Mouse (Mus musculus): ENCODE data around the gene Cpne4.

Cpne4 gene

GRCm38 (mm10) chr9:104546986-104547385 is at the start of gene Cpne4:
TSS of gene Cpne4 (plus strand) at chr9:104547286.
- DNase-seq (ENCODE audit: low spot score) = no peak

DNA sequence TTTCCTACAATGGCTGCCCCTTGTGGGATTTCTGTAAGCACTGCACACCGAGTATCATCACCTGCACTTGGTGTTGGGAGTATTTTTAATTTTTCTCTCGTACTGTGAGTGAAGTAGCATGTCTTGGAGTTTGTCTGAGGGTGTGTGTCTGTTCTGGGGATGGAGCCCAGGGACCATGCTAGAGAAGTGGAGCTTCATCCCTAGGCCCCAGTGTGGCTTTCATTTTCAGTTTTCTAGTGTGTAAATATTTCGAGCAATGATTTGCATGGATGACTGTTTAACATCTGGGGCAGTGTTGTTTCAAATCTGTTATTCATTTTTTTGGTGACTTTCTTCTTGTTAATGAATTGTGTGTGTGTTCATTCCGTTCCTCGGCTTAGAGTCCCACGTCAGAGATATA is 31.9 kb upstream of the Cpne4 start:
- DNase-seq (ENCODE audit: low spot score) = no peak

DNA sequence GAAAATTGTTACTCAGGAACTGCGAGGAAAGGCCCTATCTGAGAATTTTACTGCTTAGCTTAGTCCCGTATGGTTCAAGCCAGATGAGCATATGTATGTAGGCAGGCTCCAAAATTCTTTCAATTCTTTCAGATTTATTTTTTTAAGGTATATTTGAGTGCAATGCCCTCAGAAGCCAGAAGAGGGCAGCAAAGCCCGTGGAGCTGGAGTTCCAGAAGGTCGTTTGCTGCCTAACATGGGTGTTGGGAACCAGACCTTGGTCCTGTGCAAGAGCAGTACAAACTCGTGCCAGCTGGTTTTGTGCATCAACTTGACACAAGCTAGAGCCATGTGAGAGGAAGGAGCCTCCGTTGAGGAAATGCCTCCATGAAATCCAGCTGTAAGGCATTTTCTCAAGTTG is 11.6 kb upstream of the Cpne4 start:
- DNase-seq (ENCODE audit: low spot score) = no peak

DNA sequence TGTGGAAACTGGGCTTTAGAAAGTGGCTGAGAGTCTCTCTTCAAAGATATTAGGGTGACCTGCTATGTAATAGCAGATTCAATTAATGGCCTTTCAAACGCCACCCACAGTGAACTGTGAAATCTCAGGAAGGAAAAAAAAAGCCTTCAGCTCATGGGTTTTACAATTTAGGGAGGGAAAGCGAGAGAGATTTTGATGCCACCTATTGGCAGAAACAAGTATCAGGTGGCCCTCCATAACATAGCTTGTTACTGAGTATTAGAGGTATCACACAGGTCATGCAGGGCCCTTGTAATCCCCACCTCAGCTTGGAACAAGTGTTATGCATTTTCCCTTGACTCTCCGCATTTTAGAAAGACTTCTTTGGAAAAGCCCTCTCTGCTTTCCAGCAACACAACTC is 18.7 kb downstream of the Cpne4 start:
- no peak for DNase-seq (ENCODE audit: low spot score)

GRCm38 (mm10) chr9:104566468-104566867 is 19.4 kb downstream of the Cpne4 start:
- no peak for DNase-seq (ENCODE audit: low spot score)

- no peak for DNase-seq (ENCODE audit: low spot score)
Measured at GRCm38 (mm10) chr9:104567096-104567495, 20.0 kb downstream of the Cpne4 start.

DNA sequence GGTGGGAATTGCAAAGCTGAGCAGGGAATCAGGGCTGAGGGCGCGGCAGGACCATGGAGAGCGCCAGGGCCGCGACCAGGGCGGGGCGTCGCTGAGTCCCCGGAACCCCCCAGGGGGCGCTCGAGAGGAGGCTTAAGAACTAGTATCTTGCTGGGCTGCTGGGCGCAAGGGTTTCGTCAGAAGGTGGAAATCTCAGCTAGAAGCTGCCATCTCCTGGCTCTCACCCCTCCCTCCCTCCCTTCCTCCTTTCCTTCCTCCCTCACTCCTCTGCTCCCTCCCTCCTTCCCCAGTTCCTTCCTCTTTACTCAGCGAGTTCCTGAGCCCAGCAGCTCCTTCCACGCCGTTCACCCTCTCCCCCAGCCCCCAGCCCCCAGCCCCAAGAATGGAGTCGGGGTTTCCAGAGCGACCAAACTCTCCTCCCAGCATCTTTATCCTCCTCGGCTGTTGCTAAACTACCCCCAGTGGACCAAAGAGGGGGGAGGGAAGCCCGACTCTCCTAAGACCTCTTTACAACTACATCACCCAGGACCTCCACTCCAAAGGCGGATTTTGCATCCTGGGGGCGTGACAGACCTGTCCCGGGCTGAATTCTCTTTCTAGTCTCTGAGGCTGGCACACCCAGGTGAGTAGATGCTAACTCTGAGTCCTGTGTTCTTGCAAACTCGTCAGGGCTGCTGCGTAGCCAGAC is 22.5 kb downstream of the Cpne4 start:
- DNase-seq (ENCODE audit: low spot score) = no peak

DNA sequence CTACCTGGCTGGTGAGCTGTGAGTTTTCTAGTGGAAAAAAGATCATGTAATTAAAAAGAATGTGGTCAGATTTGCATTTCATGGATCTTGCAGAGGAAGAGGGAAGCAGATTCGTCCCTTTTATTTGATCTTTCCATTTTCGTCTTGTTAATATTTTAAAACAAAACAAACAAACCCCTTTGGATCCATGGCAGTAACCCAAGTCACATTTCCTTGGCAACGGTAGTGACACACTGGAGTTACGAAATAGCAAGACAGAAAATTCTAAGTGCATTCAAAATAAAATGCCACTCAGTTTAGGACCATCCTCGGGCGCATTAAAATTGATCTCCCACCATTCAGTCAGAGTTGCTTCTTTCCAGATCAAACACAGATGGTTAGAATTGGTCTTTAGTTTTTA is 25.8 kb downstream of the Cpne4 start:
- DNase-seq (ENCODE audit: low spot score) = no peak

DNA sequence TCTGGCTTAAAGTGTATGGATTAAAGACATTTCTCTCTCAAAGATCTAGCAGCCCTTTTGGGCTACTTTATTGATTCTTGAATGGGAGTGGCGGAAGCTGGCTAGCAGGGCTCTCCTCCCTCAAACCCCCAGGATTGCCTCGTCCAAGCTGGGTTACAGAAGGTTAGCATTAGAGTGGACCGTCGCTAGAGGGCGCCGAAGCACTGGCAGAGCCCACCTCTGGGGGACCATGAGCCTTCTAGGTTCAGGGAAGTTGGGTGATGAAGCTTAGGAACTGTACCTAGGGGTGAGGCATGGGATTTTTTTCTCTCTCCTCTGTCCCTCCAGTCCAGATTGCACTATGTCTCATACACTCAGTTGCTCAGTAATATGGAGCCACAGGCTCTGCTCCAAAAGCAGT is 27.4 kb downstream of the Cpne4 start:
- DNase-seq (ENCODE audit: low spot score) = no peak

GRCm38 (mm10) chr9:104581921-104582624 is 35.0 kb downstream of the Cpne4 start:
- no peak for DNase-seq (ENCODE audit: low spot score)

DNA sequence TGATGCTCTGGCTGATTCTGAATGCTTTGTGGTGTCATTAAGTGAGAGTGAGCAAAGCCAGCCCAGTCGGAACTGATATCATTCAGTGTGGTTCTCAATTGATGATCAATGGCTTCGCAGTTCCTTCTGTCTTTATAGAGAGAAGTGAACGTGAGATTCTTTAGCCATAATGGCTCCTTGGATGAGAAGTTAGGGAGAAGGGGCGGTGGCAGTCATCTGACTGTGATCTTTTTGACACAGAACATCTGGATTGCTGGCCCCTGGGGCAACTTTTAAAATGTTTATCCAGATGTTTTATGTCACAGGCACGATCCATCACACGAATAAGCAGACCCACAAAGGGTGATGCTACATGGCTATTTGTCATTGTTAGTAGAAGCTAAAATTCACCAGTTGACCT is 35.6 kb downstream of the Cpne4 start:
- DNase-seq (ENCODE audit: low spot score) = no peak

DNA sequence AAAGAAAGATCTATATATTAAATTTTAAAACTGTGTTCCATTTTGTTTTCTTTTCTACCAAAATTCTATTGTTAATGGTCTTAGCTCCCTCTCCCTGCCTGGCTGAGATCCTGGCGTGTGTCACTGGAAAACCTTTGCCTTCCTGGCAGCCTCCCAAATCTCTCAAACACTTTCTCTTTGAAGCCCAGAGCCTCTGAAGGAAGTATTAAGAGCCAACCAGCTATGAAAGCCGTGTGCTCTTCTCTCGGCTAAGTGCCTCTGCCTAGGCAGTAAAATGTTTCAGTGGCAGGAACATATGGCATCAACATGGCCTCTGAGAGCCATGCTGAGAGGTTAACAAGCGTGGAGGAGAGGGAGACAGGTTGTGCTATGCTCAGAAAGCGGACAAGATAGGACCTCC is 47.5 kb downstream of the Cpne4 start:
- DNase-seq (ENCODE audit: low spot score) = no peak

DNA sequence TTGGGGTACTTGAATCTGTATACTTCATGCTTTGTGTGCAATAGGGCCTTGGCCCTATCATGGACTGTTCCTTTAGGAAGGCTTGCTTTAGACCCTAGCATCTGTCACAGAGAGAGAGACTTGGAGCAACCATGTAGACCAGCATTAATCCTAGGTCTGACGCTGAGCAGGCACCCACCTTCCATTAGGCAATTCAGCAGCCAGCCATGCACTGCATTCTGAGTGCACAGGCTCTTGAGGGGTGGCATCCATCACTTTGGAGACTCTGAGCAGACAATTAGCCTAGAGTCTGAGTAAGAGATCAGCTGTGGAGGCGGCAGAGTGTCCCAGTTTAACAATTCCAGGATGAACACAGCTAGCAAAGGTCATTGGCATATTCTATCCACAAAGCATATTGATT is 47.9 kb downstream of the Cpne4 start:
- DNase-seq (ENCODE audit: low spot score) = no peak

DNA sequence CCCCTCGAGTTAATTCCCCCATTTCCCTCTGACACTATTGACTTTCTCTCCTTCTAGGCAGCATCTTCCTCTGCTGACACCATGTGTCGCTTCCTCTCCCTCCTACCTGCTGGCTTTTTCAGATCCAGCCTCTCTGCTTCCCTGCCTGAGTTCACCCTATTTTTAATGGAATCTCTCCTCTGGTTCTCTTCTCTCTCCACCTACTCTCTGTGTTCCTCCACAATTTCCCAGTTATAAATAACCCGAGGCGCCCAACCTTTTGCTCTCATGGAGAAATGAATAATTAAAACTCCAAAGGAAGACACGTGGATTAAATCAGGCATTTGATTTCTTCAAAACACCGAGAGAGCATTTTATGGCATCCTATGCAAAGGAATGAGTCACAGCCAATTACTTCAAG is 65.4 kb downstream of the Cpne4 start:
- no peak for DNase-seq (ENCODE audit: low spot score)

GRCm38 (mm10) chr9:104616691-104617090 is 69.6 kb downstream of the Cpne4 start:
- no peak for DNase-seq (ENCODE audit: low spot score)

DNA sequence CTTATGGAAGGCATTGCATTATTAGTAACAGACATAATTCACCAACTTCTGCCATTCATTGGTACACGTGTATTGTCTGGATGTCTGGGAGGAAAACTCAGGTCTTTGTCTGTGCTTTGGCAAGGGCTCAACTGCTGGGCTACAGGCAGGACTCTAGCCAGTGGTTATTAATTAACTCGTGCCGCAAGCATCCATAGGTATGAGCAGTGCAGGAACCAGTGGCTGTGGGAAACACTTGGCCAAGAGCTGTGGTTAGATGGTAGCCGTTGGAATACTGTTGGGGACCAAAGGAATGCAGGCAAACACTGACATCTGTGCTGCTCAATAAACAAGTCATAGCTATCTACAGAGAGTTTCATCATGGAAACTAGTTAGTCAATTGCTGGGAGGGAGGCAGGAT is 76.5 kb downstream of the Cpne4 start:
- DNase-seq (ENCODE audit: low spot score) = no peak

DNA sequence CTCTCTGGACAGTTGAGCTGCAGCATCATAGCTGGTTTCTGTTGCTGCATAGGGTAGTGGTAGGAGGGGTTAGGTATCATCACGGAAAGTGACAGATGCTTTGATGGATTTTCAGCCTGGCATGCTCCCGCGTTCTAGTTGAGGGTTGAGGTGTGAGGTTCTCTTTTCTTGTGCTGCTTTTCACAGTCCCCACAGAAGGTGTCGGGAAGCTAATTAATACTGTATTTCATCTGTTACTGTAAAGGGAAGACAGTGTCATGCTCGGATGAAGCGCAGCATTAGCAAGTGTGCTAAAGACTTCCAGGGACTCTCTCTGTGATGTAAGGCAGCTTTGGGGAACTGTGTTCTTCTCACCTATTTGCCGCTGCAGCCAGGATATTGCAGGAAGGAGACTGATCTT is 80.7 kb downstream of the Cpne4 start:
- no peak for DNase-seq (ENCODE audit: low spot score)

DNA sequence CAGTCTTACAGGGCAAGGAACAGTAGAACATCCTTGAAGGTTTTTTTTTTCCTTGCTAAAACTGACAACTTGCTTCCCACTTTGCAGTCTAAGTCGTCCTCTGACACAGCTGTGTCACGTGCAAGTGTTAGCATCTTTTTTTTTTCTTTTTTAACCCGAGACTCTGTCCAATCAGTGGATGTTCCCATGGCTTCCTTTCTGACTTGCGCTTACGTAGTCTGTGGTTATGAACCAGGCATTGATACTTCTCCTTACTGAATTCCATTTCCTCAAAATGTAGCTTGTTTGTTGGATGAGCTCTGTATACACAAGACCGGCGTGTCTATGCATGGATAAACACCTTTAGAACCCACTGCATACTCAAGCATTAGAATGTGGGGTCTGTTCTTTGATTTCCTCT is 82.2 kb downstream of the Cpne4 start:
- DNase-seq (ENCODE audit: low spot score) = no peak

DNA sequence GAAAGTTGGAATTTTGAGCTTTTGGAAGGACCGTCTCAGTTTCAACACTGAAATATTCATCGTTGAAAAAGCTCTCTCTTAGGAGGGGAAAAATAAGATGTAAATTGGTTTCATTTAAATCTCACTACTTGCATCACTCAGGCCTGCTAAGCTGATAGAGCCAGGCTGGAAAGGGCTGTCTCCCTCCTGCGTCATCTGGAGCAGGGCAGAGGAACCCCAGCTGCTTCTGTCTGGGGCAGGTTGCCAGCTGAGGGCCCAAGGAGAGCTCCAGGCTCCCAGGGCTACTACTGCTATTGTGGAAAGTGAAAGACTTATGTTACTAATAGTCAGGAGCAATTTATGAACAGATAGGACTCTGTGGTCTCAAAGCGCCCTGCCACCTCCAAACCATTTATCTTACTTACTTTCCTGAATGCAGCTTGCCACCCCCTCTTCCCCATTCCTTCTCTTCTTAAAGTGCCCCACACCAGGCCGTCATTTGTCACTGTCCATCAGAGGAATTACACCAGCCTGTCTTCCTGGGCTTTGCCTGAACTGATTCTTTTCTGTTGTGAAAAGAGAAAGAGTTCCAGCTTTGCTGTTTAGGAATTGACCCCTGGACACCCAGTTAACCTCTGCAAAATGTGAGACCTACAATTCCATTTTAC is 99.4 kb downstream of the Cpne4 start:
- no peak for DNase-seq (ENCODE audit: low spot score)

DNA sequence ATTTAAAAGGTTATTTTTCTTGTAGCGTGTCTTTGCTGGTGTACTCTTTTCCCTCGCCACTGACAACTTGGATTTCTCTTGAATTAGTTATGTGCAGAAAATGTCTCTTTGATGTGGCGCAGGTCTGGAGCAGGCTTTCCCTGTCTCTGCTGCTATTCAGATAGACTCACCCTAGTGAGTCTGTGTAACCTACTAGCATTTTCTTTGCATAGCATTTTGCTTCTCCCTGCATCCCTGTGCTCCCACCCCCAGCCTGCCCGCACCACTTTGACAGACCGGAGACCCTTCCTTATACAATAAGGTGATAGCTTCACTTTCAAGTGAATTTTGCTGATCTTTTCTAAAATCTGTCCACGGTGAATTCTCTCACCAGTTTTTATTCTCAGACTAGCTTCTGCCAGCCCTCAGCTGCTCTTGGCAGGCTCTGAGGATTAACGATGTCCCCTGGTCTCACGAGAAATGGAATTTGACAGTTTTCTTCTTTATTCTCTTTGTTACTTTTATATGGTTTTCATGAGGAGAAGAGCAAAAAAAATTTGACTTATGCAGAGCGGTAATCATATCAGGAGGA is 105.7 kb downstream of the Cpne4 start:
- DNase-seq (ENCODE audit: low spot score) = no peak

DNA sequence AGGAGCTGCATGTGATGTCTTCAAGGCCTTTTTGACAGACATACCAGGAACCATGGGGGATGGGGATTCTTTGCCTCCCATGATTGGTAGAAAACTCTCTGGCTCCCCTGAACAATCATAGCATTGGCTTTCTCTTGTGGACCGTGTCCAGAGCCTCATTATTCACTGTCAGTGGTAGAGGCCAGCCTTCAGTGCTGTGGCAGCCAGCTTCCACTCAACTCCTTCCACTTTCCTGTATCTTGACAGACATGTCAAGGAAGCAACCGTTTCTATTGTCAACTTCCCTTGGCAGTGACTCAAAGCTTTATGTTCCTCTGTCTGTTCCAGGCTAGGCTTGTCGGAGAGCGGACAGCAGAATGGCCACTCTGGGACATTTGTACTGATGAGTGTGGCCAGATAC is 112.7 kb downstream of the Cpne4 start:
- no peak for DNase-seq (ENCODE audit: low spot score)

DNA sequence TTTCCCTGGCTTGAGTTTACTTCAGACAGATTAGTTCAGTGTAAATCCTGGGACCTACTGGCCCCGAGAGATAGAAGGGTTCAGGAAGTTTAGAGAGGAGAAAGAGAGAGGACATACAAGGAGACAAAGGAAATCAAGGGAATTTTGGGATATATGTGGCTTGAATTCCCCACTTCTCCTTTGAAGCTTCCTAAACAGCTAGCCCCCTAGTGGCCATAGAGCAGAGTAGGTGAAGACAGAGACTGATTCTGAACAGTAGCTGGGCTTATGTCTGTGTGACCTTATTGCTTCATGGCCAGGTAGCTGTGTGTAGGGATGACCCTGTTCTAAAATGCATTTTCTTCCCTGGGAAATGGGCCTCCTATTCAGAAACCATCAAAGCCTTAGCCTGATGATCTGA is 129.6 kb downstream of the Cpne4 start:
- DNase-seq (ENCODE audit: low spot score) = no peak

- DNase-seq (ENCODE audit: low spot score) = no peak
Measured at GRCm38 (mm10) chr9:104678571-104678970, 131.5 kb downstream of the Cpne4 start.

All from layer of hippocampus, adult 9-10 months (tissue).